Mouse (Mus musculus) brain, embryonic 14.5 days (tissue): Measurements from ENCODE around the gene Pnpla2.

Source experiments
- CTCF ChIP-seq: fragments of 200-500 bp; IDR thresholded peaks from 2 replicates; pipeline ENCODE4 v1.5.1; 2012; ENCODE audit warnings: inconsistent platforms, mild to moderate bottlenecking, moderate library complexity, borderline replicate concordance; ENCODE audit not compliant: insufficient read depth, insufficient read length; ENCODE audit errors: extremely low read depth
- POLR2A ChIP-seq: fragments of 200-500 bp; IDR thresholded peaks from 2 replicates; pipeline ENCODE4 v1.6.1; 2012; ENCODE audit warnings: mild to moderate bottlenecking, inconsistent platforms, borderline replicate concordance; ENCODE audit not compliant: poor library complexity, insufficient read depth, insufficient read length, severe bottlenecking; ENCODE audit errors: extremely low read depth

GRCm38 (mm10) chr7:141495379-141495778 is 40.4 kb downstream of the Pnpla2 start:
- TF ChIP-seq CTCF (no peak), POLR2A (no peak)
